Mouse (Mus musculus): ENCODE data around the gene Tspan5. TPM values are rescaled to one million over a fixed set of nuclear protein-coding genes. Genes with fewer than 3 reads are reported as not detected.

The Tspan5 gene
- total RNA-seq, 2 experiments from 2014 or later, result 260 to 264 TPM

DNA sequence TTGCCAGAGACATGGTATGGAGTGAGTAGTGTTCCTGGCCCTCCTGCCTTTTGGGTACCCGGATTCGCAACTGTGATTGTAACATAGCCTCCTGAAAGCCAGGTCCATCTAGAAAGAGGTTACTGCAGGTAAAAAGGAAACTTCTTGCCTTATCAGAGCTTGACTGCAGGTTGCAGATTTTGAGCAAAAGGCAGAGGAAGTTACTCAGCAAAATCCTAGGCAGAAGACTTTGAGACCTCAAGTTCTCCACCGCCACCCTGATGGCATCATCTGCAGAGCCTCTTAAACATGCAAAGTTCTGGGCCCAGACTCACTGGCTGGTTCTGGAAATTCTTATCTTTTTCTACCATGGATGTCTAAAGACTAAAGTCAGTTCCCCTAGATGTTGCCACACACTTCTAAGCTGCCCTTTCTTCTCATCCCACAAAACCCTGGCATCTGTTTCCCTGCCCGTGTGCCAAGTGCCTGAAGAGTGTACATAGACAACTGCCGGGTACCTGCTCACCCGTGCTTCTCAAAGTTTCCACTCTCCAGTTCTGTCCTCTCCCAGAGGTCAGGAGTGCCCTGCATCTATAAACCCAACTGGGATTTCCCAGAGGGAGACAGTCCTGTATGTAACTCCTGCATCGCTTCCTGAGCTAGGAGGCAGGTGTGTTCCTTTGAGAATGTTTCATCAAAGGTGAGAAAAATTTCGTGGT, 1.0 kb upstream of the Tspan5 start:
- DNase-seq (ENCODE audit: low spot score in 2 of 2), result no peak
- intact Hi-C loops (cut with DNase I), result loop anchor here (5.0 to 10.0 kb wide), 4 partner anchors 194 to 464 kb away; partner anchors contain the start of genes Eif4e, Rap1gds1 and Stpg2

DNA sequence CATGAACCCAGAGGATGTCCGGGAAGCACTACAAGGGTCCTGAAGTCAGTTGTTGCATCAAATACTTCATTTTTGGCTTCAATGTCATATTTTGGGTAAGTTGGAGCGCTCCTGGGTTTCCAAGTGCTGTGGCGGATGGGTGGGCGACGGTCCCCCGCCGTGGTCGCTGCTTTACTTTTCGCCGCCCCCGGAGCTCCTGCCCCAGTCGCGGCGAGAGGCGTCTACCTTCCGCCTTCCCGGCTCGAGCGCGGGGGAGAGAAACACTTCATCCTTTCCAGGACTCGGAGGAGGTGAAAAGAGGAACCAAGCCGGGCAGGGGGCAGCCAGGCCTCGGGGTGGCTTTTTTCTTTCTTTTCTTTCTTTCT, 553 bp downstream of the Tspan5 start:
- intact Hi-C loops (cut with DNase I), result loop anchor here (1.0 to 10.0 kb wide), 9 partner anchors 98 to 462 kb away; partner anchors contain the start of genes Eif4e, Metap1, Rap1gds1 and Stpg2
- DNase-seq (ENCODE audit: low spot score in 2 of 2), result peak in 1 of 2 experiments; percentile 53

GRCm38 (mm10) chr3:138743061-138743671, 1.2 kb downstream of the Tspan5 start:
- intact Hi-C loops (cut with DNase I), result loop anchor here (2.0 to 10.0 kb wide), 7 partner anchors 118 to 462 kb away; partner anchors contain the start of genes Eif4e, Metap1, Rap1gds1 and Stpg2

DNA sequence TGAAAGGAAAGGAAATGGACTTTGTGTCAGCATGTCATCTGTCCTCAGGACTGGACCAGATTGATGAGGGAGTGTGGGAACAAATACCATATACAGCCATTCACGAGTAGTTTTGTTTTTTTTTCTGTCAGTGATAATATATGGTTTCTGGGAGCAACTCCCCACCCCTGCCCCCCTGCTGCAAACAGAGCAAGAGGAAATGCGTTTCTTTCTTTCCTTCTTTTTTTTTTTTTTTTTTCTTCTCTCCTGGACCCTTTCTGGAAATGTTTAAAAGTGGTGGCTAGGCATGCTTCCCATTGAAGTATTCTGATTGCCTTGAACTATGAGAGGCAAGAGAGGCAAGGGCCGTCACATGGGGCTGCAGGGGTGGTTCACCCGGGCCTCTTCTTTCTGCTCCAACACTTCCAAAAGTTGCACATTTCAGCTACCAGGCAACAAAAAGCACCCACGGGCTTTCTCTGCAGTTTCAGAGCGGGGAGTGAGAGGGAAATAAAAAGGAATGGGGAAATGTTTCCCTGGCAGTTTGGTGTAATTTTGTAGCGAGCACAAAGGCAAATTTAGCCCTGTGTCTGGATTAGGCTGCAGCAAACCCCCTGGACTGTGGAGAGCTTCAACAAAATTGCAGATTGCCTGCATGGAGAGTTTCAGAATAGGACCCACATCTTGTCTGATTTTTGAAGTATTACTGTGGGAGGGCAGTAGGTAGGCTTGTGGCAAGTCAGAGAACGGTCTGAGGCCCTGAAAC, 2.2 kb downstream of the Tspan5 start:
- peak in 1 of 2 experiments; percentile 60 for DNase-seq (ENCODE audit: low spot score in 2 of 2)
- intact Hi-C loops (cut with DNase I), result loop anchor here (5.0 to 10.0 kb wide), 4 partner anchors 197 to 461 kb away; partner anchors contain the start of genes Eif4e, Rap1gds1 and Stpg2

More at GRCm38 (mm10) chr3:138743061-138743671, 1.2 kb downstream of the Tspan5 start:
- peak; percentile 71 to 85 for DNase-seq (ENCODE audit: low spot score in 2 of 2)

GRCm38 (mm10) chr3:138745091-138745490, 3.1 kb downstream of the Tspan5 start:
- no peak for DNase-seq (ENCODE audit: low spot score in 2 of 2)
- intact Hi-C loops (cut with DNase I), result loop anchor here (5.0 to 10.0 kb wide), 3 partner anchors 107 to 460 kb away; partner anchors contain the start of genes Rap1gds1 and Stpg2

DNA sequence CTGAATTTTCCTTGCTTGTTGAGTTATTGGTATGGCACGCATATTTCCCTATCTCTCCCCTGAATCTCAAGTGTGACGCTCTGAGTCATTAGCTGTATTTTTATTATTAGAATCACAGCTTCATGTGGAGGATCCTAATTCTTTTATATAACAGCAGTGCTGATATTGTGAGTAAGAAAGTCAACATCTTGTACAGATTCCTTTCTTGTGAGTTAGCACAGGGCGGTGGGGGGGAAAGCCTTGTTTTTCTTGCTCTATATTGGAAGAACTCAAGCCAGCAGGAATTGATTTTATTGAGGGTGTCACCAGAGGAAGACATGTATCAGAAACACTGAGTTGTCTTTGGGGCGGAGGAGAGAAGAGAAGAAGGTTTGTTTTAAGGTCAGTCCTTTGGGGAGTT, 3.6 kb downstream of the Tspan5 start:
- DNase-seq (ENCODE audit: low spot score in 2 of 2), result no peak
- intact Hi-C loops (cut with DNase I), result loop anchor here (5.0 to 10.0 kb wide), 3 partner anchors 107 to 459 kb away; partner anchors contain the start of genes Rap1gds1 and Stpg2

DNA sequence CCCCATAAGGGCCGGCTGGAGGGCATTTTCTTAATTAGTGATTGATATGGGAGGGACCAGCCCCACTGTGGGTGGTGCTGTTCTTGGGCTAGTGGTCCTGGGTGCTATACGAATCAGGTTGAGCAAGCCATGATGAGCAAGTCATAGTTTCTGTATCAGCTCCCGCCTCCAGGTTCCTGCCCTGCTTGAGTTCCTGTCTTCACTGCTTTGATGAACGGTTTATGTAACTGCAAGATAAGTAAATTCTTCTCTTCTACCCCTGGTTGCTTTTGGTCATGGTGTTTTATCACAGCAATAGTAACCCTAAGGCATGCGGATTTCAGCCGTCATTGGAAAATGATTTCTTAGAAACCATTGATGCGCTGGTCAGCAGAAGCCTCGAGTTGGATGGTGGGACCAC, 4.6 kb downstream of the Tspan5 start:
- intact Hi-C loops (cut with DNase I), result loop anchor here (5.0 to 10.0 kb wide), 3 partner anchors 106 to 458 kb away; partner anchors contain the start of genes Rap1gds1 and Stpg2
- no peak for DNase-seq (ENCODE audit: low spot score in 2 of 2)

- DNase-seq (ENCODE audit: low spot score in 2 of 2), result peak in 1 of 2 experiments; percentile 73
- intact Hi-C loops (cut with DNase I), result loop anchor here (5.0 to 10.0 kb wide), 3 partner anchors 105 to 458 kb away; partner anchors contain the start of genes Rap1gds1 and Stpg2
Observed at GRCm38 (mm10) chr3:138747035-138747434, 5.0 kb downstream of the Tspan5 start.

- peak in 1 of 2 experiments; percentile 77 for DNase-seq (ENCODE audit: low spot score in 2 of 2)
- intact Hi-C loops (cut with DNase I), result loop anchor here (2.0 to 10.0 kb wide), 4 partner anchors 47 to 457 kb away; partner anchors contain the start of genes Rap1gds1 and Stpg2
Observed at GRCm38 (mm10) chr3:138747985-138748384, 6.0 kb downstream of the Tspan5 start.

GRCm38 (mm10) chr3:138749645-138750044, 7.7 kb downstream of the Tspan5 start:
- no peak for DNase-seq (ENCODE audit: low spot score in 2 of 2)
- intact Hi-C loops (cut with DNase I), result loop anchor here (2.0 to 10.0 kb wide), 4 partner anchors 45 to 455 kb away; partner anchors contain the start of genes Rap1gds1 and Stpg2

DNA sequence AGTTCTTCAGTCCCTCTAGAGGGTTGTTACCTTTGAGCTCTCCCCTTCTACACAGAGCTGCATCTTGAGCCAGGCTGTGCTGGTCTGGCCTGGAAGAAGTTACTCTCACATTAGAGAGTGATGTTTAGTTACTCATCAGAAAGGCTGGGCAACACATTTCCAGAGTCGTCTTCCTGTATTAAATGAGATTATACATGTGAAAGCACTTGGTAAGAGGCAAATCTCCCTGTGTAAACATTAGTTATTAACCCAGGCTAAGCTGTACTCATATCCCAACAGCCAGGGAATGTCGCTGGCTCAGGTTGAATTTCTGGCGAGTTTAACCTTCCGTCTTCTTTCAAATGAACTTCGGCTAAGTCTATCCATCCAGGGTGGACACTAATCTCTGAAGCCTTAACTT, 9.3 kb downstream of the Tspan5 start:
- no peak for DNase-seq (ENCODE audit: low spot score in 2 of 2)
- intact Hi-C loops (cut with DNase I), result no loop called here

DNA sequence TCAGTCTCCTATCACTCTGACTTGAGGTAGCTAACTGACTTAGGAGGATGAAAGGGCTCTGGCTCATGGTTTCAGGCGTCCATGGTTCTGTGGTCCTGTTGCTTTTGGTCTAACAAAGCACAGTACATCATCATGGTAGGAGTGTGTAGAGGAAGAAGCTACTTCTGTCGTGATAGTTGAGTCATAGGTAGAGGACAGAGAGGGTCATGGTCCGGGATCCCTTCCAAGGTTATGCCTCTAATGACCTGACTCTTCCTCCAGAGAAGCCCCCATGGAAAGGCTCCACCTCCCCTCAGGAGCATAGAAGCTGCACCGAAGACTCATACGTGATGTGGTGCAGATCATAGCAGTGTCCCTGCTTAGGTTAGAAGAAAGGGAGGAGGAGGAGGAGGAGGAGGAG, 10.1 kb downstream of the Tspan5 start:
- DNase-seq (ENCODE audit: low spot score in 2 of 2), result no peak
- intact Hi-C loops (cut with DNase I), result no loop called here

- no peak for DNase-seq (ENCODE audit: low spot score in 2 of 2)
- intact Hi-C loops (cut with DNase I), result no loop called here
Observed at GRCm38 (mm10) chr3:138752769-138753168, 10.8 kb downstream of the Tspan5 start.

- peak in 1 of 2 experiments; percentile 51 for DNase-seq (ENCODE audit: low spot score in 2 of 2)
- intact Hi-C loops (cut with DNase I), result no loop called here
Observed at GRCm38 (mm10) chr3:138753182-138753885, 11.3 kb downstream of the Tspan5 start.

GRCm38 (mm10) chr3:138754328-138754727, 12.3 kb downstream of the Tspan5 start:
- intact Hi-C loops (cut with DNase I), result no loop called here
- no peak for DNase-seq (ENCODE audit: low spot score in 2 of 2)

- intact Hi-C loops (cut with DNase I), result no loop called here
Observed at GRCm38 (mm10) chr3:138757283-138757682, 15.3 kb downstream of the Tspan5 start.

DNA sequence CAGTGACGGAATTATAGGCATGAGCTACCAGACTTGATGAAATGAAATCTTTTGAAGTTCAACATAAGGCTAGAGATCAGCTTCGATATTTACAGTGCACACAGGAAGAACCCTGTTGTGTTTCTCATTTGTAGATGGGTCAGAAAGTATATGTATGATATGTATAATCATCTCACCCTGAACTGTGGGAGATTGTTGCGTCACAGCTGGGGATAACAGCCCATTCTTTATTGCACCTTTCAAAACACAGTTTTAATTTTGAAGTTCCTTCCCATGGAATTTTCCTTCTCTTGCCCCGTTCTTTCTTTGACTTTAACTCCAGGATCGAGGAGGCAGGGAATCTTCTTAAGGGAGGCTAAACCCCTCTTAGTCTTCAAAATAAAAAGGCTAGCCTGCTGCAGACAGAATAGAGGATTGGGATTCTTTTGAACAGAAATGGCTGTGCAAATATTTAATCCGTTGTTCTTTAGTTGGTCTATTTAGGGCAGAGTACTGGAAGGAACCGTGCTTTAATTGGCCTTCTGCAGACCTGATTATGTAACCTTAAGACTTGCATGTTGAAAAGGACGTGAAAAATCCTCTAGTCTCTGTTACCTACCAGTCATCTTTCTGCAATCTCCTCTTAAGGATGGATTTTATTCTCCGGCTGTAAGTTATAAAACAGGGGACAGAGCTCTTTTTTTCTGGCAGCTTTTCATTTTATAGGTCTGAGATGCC, 18.1 kb downstream of the Tspan5 start:
- intact Hi-C loops (cut with DNase I), result no loop called here
- peak in 1 of 2 experiments; percentile 43 for DNase-seq (ENCODE audit: low spot score in 2 of 2)

More at GRCm38 (mm10) chr3:138757283-138757682, 15.3 kb downstream of the Tspan5 start:
- no peak for DNase-seq (ENCODE audit: low spot score in 2 of 2)

- DNase-seq (ENCODE audit: low spot score in 2 of 2), result no peak
- intact Hi-C loops (cut with DNase I), result no loop called here
Observed at GRCm38 (mm10) chr3:138760685-138761119, 18.7 kb downstream of the Tspan5 start.
